Mouse (Mus musculus) MEL (cell line): Measurements from ENCODE around the gene Rmnd5b. TPM values are rescaled to one million over a fixed set of nuclear protein-coding genes. Genes with fewer than 3 reads are reported as not detected.

Source experiments
- DNase-seq: peaks from one replicate; pipeline ENCODE4 v3.0.0; 2011; ENCODE audit warnings: low read depth, low spot score
- H3K27ac ChIP-seq: 2 replicates; pipeline ENCODE4 v1.5.1; 2012; ENCODE audit warnings: low read depth, mild to moderate bottlenecking, control low read depth, low read length, moderate library complexity; ENCODE audit not compliant: control insufficient read depth
- H3K27me3 ChIP-seq, 2 experiments: fragments of 150-350 bp in 1 of 2; sonication (generic) in 1 of 2; 2 replicates each; pipeline ENCODE4 v1.6.1; 2012; ENCODE audit warnings: low read length in 2 of 2, mild to moderate bottlenecking in 2 of 2, improper control_type of control experiment in 1 of 2, moderate library complexity in 1 of 2; ENCODE audit not compliant: insufficient read depth in 2 of 2, control insufficient read depth in 1 of 2
- H3K36me3 ChIP-seq, 2 experiments: 2 replicates each; pipeline ENCODE4 v1.6.1; 2012 to 2014; ENCODE audit warnings: low read length in 2 of 2, improper control_type of control experiment in 1 of 2, inconsistent platforms in 1 of 2, mild to moderate bottlenecking in 1 of 2; ENCODE audit not compliant: insufficient read depth in 2 of 2, control insufficient read depth in 1 of 2
- H3K4me1 ChIP-seq, 2 experiments: fragments of 150-350 bp in 1 of 2; sonication (generic) in 1 of 2; 2 replicates each; pipeline ENCODE4 v1.6.1; 2012; ENCODE audit warnings: low read length in 2 of 2, improper control_type of control experiment in 1 of 2, mild to moderate bottlenecking in 1 of 2; ENCODE audit not compliant: insufficient read depth in 2 of 2, control insufficient read depth in 1 of 2
- H3K4me3 ChIP-seq, 2 experiments: fragments of 150-350 bp in 1 of 2; sonication (generic) in 1 of 2; 2 replicates each; pipeline ENCODE4 v1.5.1; 2012; ENCODE audit warnings: low read depth in 2 of 2, low read length in 2 of 2, mild to moderate bottlenecking in 2 of 2, moderate library complexity in 2 of 2, control low read depth in 1 of 2, improper control_type of control experiment in 1 of 2; ENCODE audit not compliant: control insufficient read depth in 1 of 2, insufficient read depth in 1 of 2
- H3K79me2 ChIP-seq: 2 replicates; pipeline ENCODE4 v1.6.1; 2012; ENCODE audit warnings: mild to moderate bottlenecking, low read length, moderate library complexity; ENCODE audit not compliant: control insufficient read depth, poor library complexity, insufficient read depth
- H3K9ac ChIP-seq: 2 replicates; pipeline ENCODE4 v1.6.1; 2012; ENCODE audit warnings: low read depth, mild to moderate bottlenecking, control low read depth, low read length, moderate library complexity; ENCODE audit not compliant: control insufficient read depth, poor library complexity, severe bottlenecking
- H3K9me3 ChIP-seq: fragments of 150-350 bp; sonication (generic); replicated peaks from 2 replicates; pipeline ENCODE4 v1.6.1; 2012; ENCODE audit warnings: mild to moderate bottlenecking, low read length, improper control_type of control experiment, moderate library complexity; ENCODE audit not compliant: insufficient read depth
- CHD1 ChIP-seq: IDR thresholded peaks from 2 replicates; pipeline ENCODE4 v1.6.1; 2012; ENCODE audit warnings: low read depth, mild to moderate bottlenecking, inconsistent platforms, low read length, improper control_type of control experiment
- CHD2 ChIP-seq: IDR thresholded peaks from 2 replicates; pipeline ENCODE4 v1.6.1; 2011; ENCODE audit warnings: low read length, improper control_type of control experiment
- ELF1 ChIP-seq: IDR thresholded peaks from 2 replicates; pipeline ENCODE4 v1.6.1; 2014; ENCODE audit warnings: low read depth, mild to moderate bottlenecking, inconsistent platforms, low read length, improper control_type of control experiment, moderate library complexity
- ETS1 ChIP-seq: IDR thresholded peaks from 2 replicates; pipeline ENCODE4 v1.6.1; 2012; ENCODE audit warnings: low read depth, mild to moderate bottlenecking, inconsistent platforms, low read length, improper control_type of control experiment, moderate library complexity
- GABPA ChIP-seq: IDR thresholded peaks from 2 replicates; pipeline ENCODE4 v1.6.1; 2012; ENCODE audit warnings: low read depth, mild to moderate bottlenecking, inconsistent platforms, low read length, improper control_type of control experiment, moderate library complexity
- GATA1 ChIP-seq: IDR thresholded peaks from 2 replicates; pipeline ENCODE4 v1.6.1; 2011; ENCODE audit warnings: low read depth, low read length, improper control_type of control experiment
- KAT2A ChIP-seq: conservative IDR thresholded peaks from 2 replicates; pipeline ENCODE4 v1.6.1; 2012; ENCODE audit warnings: low read depth, low read length, improper control_type of control experiment, inconsistent platforms
- MAX ChIP-seq: IDR thresholded peaks from 2 replicates; pipeline ENCODE4 v1.6.1; 2011; ENCODE audit warnings: low read length, improper control_type of control experiment
- MAZ ChIP-seq: IDR thresholded peaks from 2 replicates; pipeline ENCODE4 v1.6.1; 2012; ENCODE audit warnings: low read depth, mild to moderate bottlenecking, inconsistent platforms, low read length, improper control_type of control experiment
- MEF2A ChIP-seq: IDR thresholded peaks from 2 replicates; pipeline ENCODE4 v1.6.1; 2014; ENCODE audit warnings: low read depth, mild to moderate bottlenecking, inconsistent platforms, low read length, improper control_type of control experiment; ENCODE audit not compliant: poor library complexity, insufficient replicate concordance, severe bottlenecking; ENCODE audit errors: extremely low read depth
- MYB ChIP-seq: IDR thresholded peaks from 2 replicates; pipeline ENCODE4 v1.6.1; 2011; ENCODE audit warnings: mild to moderate bottlenecking, low read depth, low read length, improper control_type of control experiment
- MYC ChIP-seq: IDR thresholded peaks from 2 replicates; pipeline ENCODE4 v1.6.1; 2011; ENCODE audit warnings: low read depth, mild to moderate bottlenecking, low read length, improper control_type of control experiment, moderate library complexity
- NELFE ChIP-seq: IDR thresholded peaks from 2 replicates; pipeline ENCODE4 v1.6.1; 2011; ENCODE audit warnings: low read depth, low read length, improper control_type of control experiment
- POLR2A ChIP-seq, 2 experiments: IDR thresholded peaks; 2 replicates each; pipeline ENCODE4 v1.6.1; 2011 to 2012; ENCODE audit warnings: low read length in 2 of 2, mild to moderate bottlenecking in 2 of 2, control low read depth in 1 of 2, improper control_type of control experiment in 1 of 2, low read depth in 1 of 2, moderate library complexity in 1 of 2; ENCODE audit not compliant: control insufficient read depth in 1 of 2, insufficient read depth in 1 of 2, poor library complexity in 1 of 2
- POLR2AphosphoS2 ChIP-seq: IDR thresholded peaks from 2 replicates; pipeline ENCODE4 v1.6.1; 2011; ENCODE audit warnings: low read length, improper control_type of control experiment
- POLR2AphosphoS5 ChIP-seq: IDR thresholded peaks from 2 replicates; pipeline ENCODE4 v1.6.1; 2012; ENCODE audit warnings: low read depth, borderline replicate concordance, mild to moderate bottlenecking, inconsistent platforms, low read length, moderate library complexity, mixed read lengths
- RCOR1 ChIP-seq: IDR thresholded peaks from 2 replicates; pipeline ENCODE4 v1.6.1; 2012; ENCODE audit warnings: low read depth, mild to moderate bottlenecking, inconsistent platforms, low read length, improper control_type of control experiment
- TBP ChIP-seq: IDR thresholded peaks from 2 replicates; pipeline ENCODE4 v1.8.0; 2011; ENCODE audit warnings: low read depth, low read length, improper control_type of control experiment
- TCF12 ChIP-seq: IDR thresholded peaks from 2 replicates; pipeline ENCODE4 v1.6.1; 2014; ENCODE audit warnings: low read depth, mild to moderate bottlenecking, inconsistent platforms, low read length, improper control_type of control experiment, moderate library complexity
- USF1 ChIP-seq: IDR thresholded peaks from 2 replicates; pipeline ENCODE4 v1.6.1; 2014; ENCODE audit warnings: low read depth, mild to moderate bottlenecking, inconsistent platforms, low read length, improper control_type of control experiment, moderate library complexity
- USF2 ChIP-seq, 2 experiments: IDR thresholded peaks; 2 replicates each; pipeline ENCODE4 v1.6.1; 2011 to 2012; ENCODE audit warnings: improper control_type of control experiment in 2 of 2, low read length in 2 of 2, borderline replicate concordance in 1 of 2, inconsistent platforms in 1 of 2, low read depth in 1 of 2, mild to moderate bottlenecking in 1 of 2; ENCODE audit not compliant: insufficient read depth in 1 of 2
- polyA plus RNA-seq, 2 experiments: library from polyadenylated mRNA; stranded (reverse) in 1 of 2; unstranded in 1 of 2; fragments of >175 nt in 1 of 2; fragments of >200 nt in 1 of 2; gene quantifications; 2 replicates each; pipeline versions ENCODE4 v1.2.1 to v1.2.4; 2012; ENCODE audit warnings: low replicate concordance in 2 of 2, low read depth in 1 of 2; ENCODE audit not compliant: insufficient read length in 2 of 2, insufficient read depth in 1 of 2, missing spikeins in 1 of 2
- total RNA-seq: library from RNA; depleted of rRNA; stranded (reverse); fragments of 300-350 nt; gene quantifications from 2 replicates; pipeline ENCODE4 v1.2.3, GENCODE M21; 2012

Gene Rmnd5b
- total and polyA plus RNA-seq, 3 experiments = 52.5 to 63.0 TPM; not detected in 1

- H3K4me3 ChIP-seq = no peak overlapping the region
- peaks cover 0 to 11% of the 10 kb centered on the region in 2 experiments; a peak in 2 of 4 replicates for H3K36me3 ChIP-seq
- no peaks in the 10 kb centered on the region for H3K27me3 ChIP-seq
- no peaks in the 10 kb centered on the region for H3K79me2 ChIP-seq
- no peak for DNase-seq
- no peak overlapping the region for H3K27ac ChIP-seq
- no peaks in the 10 kb centered on the region for H3K9me3 ChIP-seq
- TF ChIP-seq MEF2A = no peak
- no peak for TF ChIP-seq TBP
- TF ChIP-seq CHD1 = no peak
- TF ChIP-seq MAZ = no peak
- no peak for TF ChIP-seq POLR2AphosphoS5
- no peak for TF ChIP-seq USF2 (IDR thresholded peaks at IDR 0.05; ENCODE audit: borderline replicate concordance in 1 of 2, insufficient read depth in 1 of 2, low read depth in 1 of 2, low read length in 2 of 2)
- TF ChIP-seq NELFE = no peak
- no peak for TF ChIP-seq MYB
- no peak for TF ChIP-seq GABPA
- no peak for TF ChIP-seq KAT2A
- no peak for TF ChIP-seq TCF12
- TF ChIP-seq CHD2 = no peak
- no peak for TF ChIP-seq MYC
- no peak for TF ChIP-seq RCOR1
- no peak for TF ChIP-seq POLR2AphosphoS2
- no peak for TF ChIP-seq ETS1
- no peak overlapping the region for H3K9ac ChIP-seq
- H3K4me1 ChIP-seq = peaks cover 8 to 15% of the 10 kb centered on the region in 2 experiments
Observed at GRCm38 (mm10) chr11:51661867-51662365, 26.2 kb upstream of the Rmnd5b start.

- Histone ChIP-seq H3K27me3 (no peaks in the 10 kb centered on the region), H3K4me1 (peaks cover 8 to 15% of the 10 kb centered on the region in 2 experiments), H3K9me3 (no peaks in the 10 kb centered on the region), H3K27ac (no peak overlapping the region), H3K36me3 (peaks cover 0 to 11% of the 10 kb centered on the region in 2 experiments; a peak in 2 of 4 replicates), H3K4me3 (no peak overlapping the region), H3K79me2 (no peaks in the 10 kb centered on the region), H3K9ac (no peak overlapping the region)
- peak; percentile 79 for DNase-seq
- TF ChIP-seq MYC = no peak; the same call in 1 of the 2 replicates
- peak; percentile 87 for TF ChIP-seq USF1
- TF ChIP-seq MAX = peak; percentile 43
- TF ChIP-seq NELFE = no peak
- peak in 1 of 2 experiments; percentile 41; a peak in 1 of 4 replicates for TF ChIP-seq USF2 (IDR thresholded peaks at IDR 0.05; ENCODE audit: borderline replicate concordance in 1 of 2, insufficient read depth in 1 of 2, low read depth in 1 of 2, low read length in 2 of 2)
- TF ChIP-seq GATA1 = no peak
- no peak for TF ChIP-seq ELF1
- no peak for TF ChIP-seq POLR2A (IDR thresholded peaks at IDR 0.05; ENCODE audit: control insufficient read depth in 1 of 2, insufficient read depth in 1 of 2, low read depth in 1 of 2, low read length in 2 of 2, poor library complexity in 1 of 2)
- TF ChIP-seq POLR2AphosphoS2 = no peak
- 0 out of 2 replicates have a peak, but pooled peaks have one; percentile 17 for TF ChIP-seq TCF12
Observed at GRCm38 (mm10) chr11:51658705-51659104, 23.0 kb upstream of the Rmnd5b start.
